Mouse (Mus musculus) limb, embryonic 10.5 days (tissue): Measurements from ENCODE around the gene Ihh. TPM values are rescaled to one million over a fixed set of nuclear protein-coding genes. Genes with fewer than 3 reads are reported as not detected.

Source experiments
- microRNA counts: library from miRNA; unstranded; fragments of <30 nt; microRNA quantifications from one replicate; lab custom pipeline; 2017
- microRNA-seq: library from miRNA; unstranded; fragments of <30 nt; microRNA quantifications from one replicate; pipeline ENCODE4, GENCODE M21; 2017
- polyA plus RNA-seq: library from polyadenylated mRNA; unstranded; fragments of >200 nt; fragmentation: Nextera tagmentation; extraction: Ambion mirVana; gene quantifications from 2 replicates; pipeline ENCODE4 v1.2.1, GENCODE M21; 2016

Gene Ihh
- polyA plus RNA-seq, 1 experiment from 2014 or later: 0.11 TPM

MicroRNA genes within 50 kb of the gene (microRNA counts, 519-probe panel; counts per million panel counts)
- 3,434 counts per million, percentile 76 among the panel's probes with 10 or more counts for microRNA mmu-miR-375 (lab: Ali Mortazavi, UCI)

Small RNAs within 50 kb of the gene (microRNA-seq; reads per million reads assigned to microRNA genes)
- 1,158 reads per million, percentile 76 among the genes with 10 or more reads in this experiment for gene Mir375

Other genes starting within 250 kb of the Ihh start
- 22.8 and 25.5 TPM in 2 replicates for gene Cyp27a1, start 238.1 kb downstream of the Ihh start, polyA plus RNA-seq
- gene Prkag3, start 202.5 kb downstream of the Ihh start, polyA plus RNA-seq: 0.16 and 0.29 TPM in 2 replicates
- gene Wnt6, start 179.8 kb downstream of the Ihh start, polyA plus RNA-seq: 30.1 and 34.2 TPM in 2 replicates
- 1.3 and 1.6 TPM in 2 replicates for gene Wnt10a, start 160.2 kb downstream of the Ihh start, polyA plus RNA-seq
- gene Cdk5r2, start 96.7 kb downstream of the Ihh start, polyA plus RNA-seq: not detected in 2 replicates
- gene Fev, start 66.3 kb downstream of the Ihh start, polyA plus RNA-seq: not detected in 2 replicates
- gene Cryba2, start 58.5 kb downstream of the Ihh start, polyA plus RNA-seq: not detected in 2 replicates
- not detected in 2 replicates for gene Cfap65, start 16.1 kb downstream of the Ihh start, polyA plus RNA-seq
- 13.1 and 13.3 TPM in 2 replicates for gene Nhej1, start 173.5 kb upstream of the Ihh start, polyA plus RNA-seq
- 0.11 TPM in 1 of 2 replicates, not detected in the other for gene Slc23a3, start 182.2 kb upstream of the Ihh start, polyA plus RNA-seq
- gene Cnppd1, start 191.0 kb upstream of the Ihh start, polyA plus RNA-seq: 35.6 and 41.3 TPM in 2 replicates
- gene Retreg2, start 191.1 kb upstream of the Ihh start, polyA plus RNA-seq: 31.5 and 35.3 TPM in 2 replicates
- gene Zfand2b, start 217.0 kb upstream of the Ihh start, polyA plus RNA-seq: 28.7 and 35.5 TPM in 2 replicates
- 38.0 and 39.0 TPM in 2 replicates for gene Abcb6, start 228.7 kb upstream of the Ihh start, polyA plus RNA-seq
- 22.0 and 24.8 TPM in 2 replicates for gene Ankzf1, start 240.5 kb upstream of the Ihh start, polyA plus RNA-seq
- 19.1 and 23.9 TPM in 2 replicates for gene Atg9a, start 240.5 kb upstream of the Ihh start, polyA plus RNA-seq